Mouse (Mus musculus) testis, adult 2 months (tissue): ENCODE results near the gene Gm17571.

Experiments used
- CTCF ChIP-seq: fragments of 200-500 bp; IDR thresholded peaks from 2 replicates; pipeline ENCODE4 v1.5.1; 2012; ENCODE audit warnings: low read depth, mild to moderate bottlenecking, inconsistent platforms, low read length, moderate library complexity; ENCODE audit not compliant: control insufficient read depth, insufficient read depth, insufficient replicate concordance
- POLR2A ChIP-seq: fragments of 200-500 bp; IDR thresholded peaks from 2 replicates; pipeline ENCODE4 v1.6.1; 2012; ENCODE audit warnings: low read depth, mild to moderate bottlenecking, inconsistent platforms, low read length, moderate library complexity; ENCODE audit not compliant: control insufficient read depth

DNA sequence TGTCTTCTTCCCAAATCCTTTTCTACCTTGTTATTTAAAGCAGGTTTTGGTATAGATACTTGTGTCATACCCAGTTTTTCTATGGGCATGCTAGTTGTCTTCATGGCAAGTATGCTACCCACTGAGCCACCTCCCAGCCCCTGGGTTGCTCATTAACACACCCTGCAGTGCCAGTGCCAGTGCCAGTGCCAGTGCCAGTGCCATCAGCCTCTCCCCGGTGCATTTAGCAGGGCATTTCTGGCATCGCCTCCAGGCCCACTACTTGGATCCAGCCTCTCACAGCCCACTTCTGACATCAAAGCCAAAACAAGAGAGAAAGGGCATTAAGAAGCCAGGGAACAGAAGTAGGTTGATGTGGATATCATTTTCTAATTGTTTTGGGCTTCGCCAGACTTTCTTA lies 14.9 kb downstream of the Gm17571 start:
- TF ChIP-seq CTCF (no peak), POLR2A (no peak)
